29 mouse cellular contexts compared by ENCODE assay signal in the genomic region with DNA sequence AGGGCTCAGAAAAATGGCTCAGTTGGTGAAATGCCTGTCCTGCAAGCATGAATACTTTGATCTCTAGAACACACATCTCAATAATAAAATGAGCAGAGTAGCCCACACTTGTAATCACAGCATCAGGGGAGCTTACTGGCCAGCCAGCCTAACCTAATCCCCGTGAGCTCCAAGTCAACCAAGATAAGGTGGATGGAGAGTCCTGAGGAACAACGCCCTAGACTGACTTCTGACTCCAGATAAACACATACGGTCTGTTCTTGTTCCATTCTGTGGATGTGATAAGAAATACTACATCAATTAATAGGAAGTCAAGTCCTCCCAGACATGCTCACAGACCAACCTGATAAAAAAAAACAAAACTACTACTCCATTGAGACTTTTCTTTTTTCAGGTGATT.
DNase-seq lines count a peak whose midpoint lies in the region; ATAC-seq lines count a peak whose summit lies in the region.
"Had no signal": no experiment of that assay in that cellular context is flagged by ENCODE, and none has a peak within 500 bp of the region (broad histone marks: within the 10 kb centered on the region; RNA-seq: fewer than 3 reads in every experiment).

No protein-coding gene starts in this region.

- H3K27ac ChIP-seq in liver, embryonic 11.5 days (ENCODE audit: low read depth, low read length): no peak overlapping the region
- no peak overlapping the region for H3K27ac ChIP-seq in midbrain, embryonic 11.5 days (ENCODE audit: low read depth, low read length)
- no peak overlapping the region for H3K27ac ChIP-seq in midbrain, embryonic 16.5 days (ENCODE audit: low read length)
- H3K27ac ChIP-seq: embryonic facial prominence, embryonic 10.5 days; embryonic facial prominence, embryonic 12.5 days; forebrain, embryonic 10.5 days; forebrain, embryonic 12.5 days had no signal

- H3K36me3 ChIP-seq in liver, embryonic 11.5 days (ENCODE audit: control insufficient read depth, insufficient read depth, low read length): no peaks in the 10 kb centered on the region
- H3K36me3 ChIP-seq in midbrain, embryonic 11.5 days (ENCODE audit: control insufficient read depth, insufficient read depth, low read length): no peaks in the 10 kb centered on the region
- H3K36me3 ChIP-seq in midbrain, embryonic 16.5 days (ENCODE audit: control insufficient read depth, insufficient read depth, low read length): no peaks in the 10 kb centered on the region
- H3K36me3 ChIP-seq: embryonic facial prominence, embryonic 10.5 days; embryonic facial prominence, embryonic 12.5 days; forebrain, embryonic 10.5 days; forebrain, embryonic 12.5 days; G1E had no signal

- 29% methylated on average over 3 of the region's 3 CpGs for WGBS in liver, embryonic 11.5 days
- 93% methylated on average over 3 of the region's 3 CpGs for WGBS in midbrain, embryonic 11.5 days
- WGBS in midbrain, embryonic 16.5 days: 95% methylated on average over 3 of the region's 3 CpGs

- H3K4me3 ChIP-seq in liver, embryonic 11.5 days (ENCODE audit: low read depth, low read length): no peak overlapping the region
- no peak overlapping the region for H3K4me3 ChIP-seq in midbrain, embryonic 11.5 days (ENCODE audit: low read depth, low read length)
- H3K4me3 ChIP-seq in midbrain, embryonic 16.5 days (ENCODE audit: low read depth, low read length): no peak overlapping the region
- H3K4me3 ChIP-seq: embryonic facial prominence, embryonic 10.5 days; embryonic facial prominence, embryonic 12.5 days; erythroblast, embryonic 14.5 days; forebrain, embryonic 10.5 days; forebrain, embryonic 12.5 days had no signal

- DNase-seq in liver, embryonic 11.5 days (ENCODE audit: low spot score): no peak
- no peak for DNase-seq in liver
- peak; percentile 8 for DNase-seq in midbrain, embryonic 11.5 days (ENCODE audit: low spot score, missing footprints)
- DNase-seq in c-Kit-positive CD71-positive TER-119-negative erythroid progenitor cells, embryonic 14.5 days (ENCODE audit: low read depth): peak; percentile 14
- DNase-seq: adrenal gland, adult 8-10 months; adrenal gland, postnatal 14 days; adrenal gland, postnatal 36 days; B cell, adult 2 months; cerebellum, adult 11-12 months; cerebellum, adult 2 months; cerebellum, adult 9-10 months; cerebellum, postnatal 10 days; cerebellum, postnatal 25 days had no signal

- 0 out of 2 replicates have a peak, but pooled peaks have one; percentile 36 for ATAC-seq in liver, embryonic 11.5 days (replicated peaks; ENCODE audit: low FRiP score)
- ATAC-seq in midbrain, embryonic 11.5 days (ENCODE audit: low FRiP score): no peak
- ATAC-seq in midbrain, embryonic 16.5 days: no peak
- peak; percentile 87 for ATAC-seq in megakaryocyte-erythroid progenitor cell, adult 5-6 weeks (replicated peaks; ENCODE audit: low FRiP score, low TSS enrichment, poor library complexity, severe bottlenecking)
- no peak for ATAC-seq in cerebellum, adult (ENCODE audit: insufficient number of reproducible peaks, low FRiP score, low TSS enrichment)
- ATAC-seq in erythroblast, adult 5-6 weeks (replicated peaks; ENCODE audit: low FRiP score, poor library complexity, severe bottlenecking): no peak
- ATAC-seq: activated CD4-positive, CD25-positive, alpha-beta regulatory T cell, adult 4 months; CD4-positive, CD25-positive, alpha-beta regulatory T cell, adult 4 months; forebrain, embryonic 14.5 days; forebrain, embryonic 16.5 days; Patski had no signal

- H3K9ac ChIP-seq in liver, embryonic 11.5 days (ENCODE audit: low read depth, low read length): no peak overlapping the region
- no peak overlapping the region for H3K9ac ChIP-seq in midbrain, embryonic 11.5 days (ENCODE audit: low read length)
- no peak overlapping the region for H3K9ac ChIP-seq in midbrain, embryonic 16.5 days (ENCODE audit: low read depth, low read length)
- H3K9ac ChIP-seq: embryonic facial prominence, embryonic 12.5 days; forebrain, embryonic 12.5 days had no signal

- no peak overlapping the region for H3K4me2 ChIP-seq in liver, embryonic 11.5 days
- H3K4me2 ChIP-seq in midbrain, embryonic 11.5 days: no peak overlapping the region
- no peak overlapping the region for H3K4me2 ChIP-seq in midbrain, embryonic 16.5 days (ENCODE audit: low read length)
- H3K4me2 ChIP-seq: embryonic facial prominence, embryonic 12.5 days; forebrain, embryonic 12.5 days had no signal

- no peaks in the 10 kb centered on the region for H3K9me3 ChIP-seq in liver, embryonic 11.5 days (ENCODE audit: control insufficient read depth, low read length)
- no peaks in the 10 kb centered on the region for H3K9me3 ChIP-seq in midbrain, embryonic 11.5 days (ENCODE audit: control insufficient read depth, low read length)
- no peaks in the 10 kb centered on the region for H3K9me3 ChIP-seq in midbrain, embryonic 16.5 days (replicated peaks; ENCODE audit: control insufficient read depth, low read length, poor library complexity, severe bottlenecking)
- H3K9me3 ChIP-seq: embryonic facial prominence, embryonic 10.5 days; forebrain, embryonic 10.5 days; forebrain, embryonic 12.5 days; G1E had no signal

- 0 out of 2 replicates have a peak, but pooled peaks cover 4% of the 10 kb centered on the region for H3K4me1 ChIP-seq in liver, embryonic 11.5 days (replicated peaks; ENCODE audit: control insufficient read depth, insufficient read depth, low read length)
- H3K4me1 ChIP-seq in midbrain, embryonic 11.5 days (ENCODE audit: control insufficient read depth, insufficient read depth, low read length): no peaks in the 10 kb centered on the region
- no peaks in the 10 kb centered on the region for H3K4me1 ChIP-seq in midbrain, embryonic 16.5 days (ENCODE audit: control insufficient read depth, insufficient read depth, low read length)
- H3K4me1 ChIP-seq: embryonic facial prominence, embryonic 10.5 days; embryonic facial prominence, embryonic 12.5 days; forebrain, embryonic 12.5 days had no signal

- H3K27me3 ChIP-seq in liver, embryonic 11.5 days (replicated peaks; ENCODE audit: control insufficient read depth, insufficient read depth, low read length): no peaks in the 10 kb centered on the region
- no peaks in the 10 kb centered on the region for H3K27me3 ChIP-seq in midbrain, embryonic 11.5 days (ENCODE audit: control insufficient read depth, insufficient read depth, low read length)
- H3K27me3 ChIP-seq in midbrain, embryonic 16.5 days (ENCODE audit: control insufficient read depth, insufficient read depth, low read depth, low read length): no peaks in the 10 kb centered on the region
- H3K27me3 ChIP-seq: CH12.LX; embryonic facial prominence, embryonic 12.5 days; forebrain, embryonic 12.5 days; Patski had no signal

Comparison
In these comparisons a context has a peak if more than half of its experiments do, and no peak if none do; other contexts are left out.
1. ATAC-seq: peak in liver, embryonic 11.5 days (single experiment) and megakaryocyte-erythroid progenitor cell, adult 5-6 weeks (single experiment); none in midbrain, embryonic 11.5 days (single experiment), midbrain, embryonic 16.5 days (single experiment), cerebellum, adult (single experiment) and erythroblast, adult 5-6 weeks (single experiment).
2. DNase-seq: peak in midbrain, embryonic 11.5 days (single experiment) and c-Kit-positive CD71-positive TER-119-negative erythroid progenitor cells, embryonic 14.5 days (single experiment); none in liver, embryonic 11.5 days (single experiment) and liver (single experiment).